Mouse (Mus musculus): ENCODE data around the gene Trappc6a.
A peak's percentile ranks its signal among the peaks of the same experiment; 100 is the strongest.

Trappc6a gene

GRCm38 (mm10) chr7:19561765-19562642 is 53.8 kb downstream of the Trappc6a start:
- peak; percentile 96 to 97 for DNase-seq

GRCm38 (mm10) chr7:19562643-19563410 is 54.6 kb downstream of the Trappc6a start, which contains the start of gene Ppp1r37:
Gene Ppp1r37, minus strand, starts transcription at chr7:19563076.
- DNase-seq = peak; percentile 65 to 67

- no peak for DNase-seq
These were observed 55.7 kb downstream of the Trappc6a start for GRCm38 (mm10) chr7:19563884-19564283.

GRCm38 (mm10) chr7:19564455-19564854 is 56.3 kb downstream of the Trappc6a start:
- peak in 1 of 2 experiments; percentile 54 for DNase-seq
